Mouse (Mus musculus) left cerebral cortex, adult 18-20 months (tissue): ENCODE results near the gene Coil. TPM values are rescaled to one million over a fixed set of nuclear protein-coding genes. Genes with fewer than 3 reads are reported as not detected.
"Not testable (repeated sequence)": the region's sequence is repeated elsewhere in the genome, so short reads cannot be mapped to it uniquely, and the experiment has no call there.

Experiments
- DNase-seq, 2 experiments: peaks; one replicate each; pipeline ENCODE4 v3.0.0; 2021 to 2022; ENCODE audit warnings: low spot score in 2 of 2, mixed read lengths in 1 of 2
- total RNA-seq, 2 experiments: library from RNA; stranded (reverse); gene quantifications; 2 replicates each; pipeline ENCODE4 v1.2.3; 2021

Gene Coil
- total RNA-seq, 2 experiments from 2014 or later, result 20.6 to 22.1 TPM

DNA sequence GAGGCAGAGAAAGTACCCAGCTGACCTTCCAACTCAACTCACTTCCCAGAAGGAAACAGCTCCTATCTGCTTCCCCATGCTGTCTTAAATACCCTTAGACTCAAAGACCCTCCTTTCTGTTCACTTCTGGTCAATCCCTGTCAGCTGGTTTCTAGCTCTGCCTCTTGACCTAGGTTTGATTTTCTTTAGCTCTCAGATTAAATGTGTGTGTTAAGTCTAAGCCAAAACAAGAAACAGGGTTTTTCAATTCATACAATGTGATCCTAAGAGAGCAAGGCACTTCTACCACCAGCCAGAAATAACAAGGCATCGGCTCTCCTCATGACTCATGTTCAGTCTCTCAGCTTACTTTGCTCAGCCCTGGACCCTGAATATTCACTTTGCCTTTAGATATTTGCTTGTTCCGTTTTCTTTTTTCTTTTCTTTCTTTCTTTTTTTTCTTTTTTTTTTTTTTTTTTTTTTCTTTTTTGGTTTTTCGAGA lies 3.1 kb upstream of the Coil start, which contains the start of gene Elobl:
Gene Elobl (minus strand): TSS at position 51 of the 481 bp plus-strand sequence.
- no peak for DNase-seq

DNA sequence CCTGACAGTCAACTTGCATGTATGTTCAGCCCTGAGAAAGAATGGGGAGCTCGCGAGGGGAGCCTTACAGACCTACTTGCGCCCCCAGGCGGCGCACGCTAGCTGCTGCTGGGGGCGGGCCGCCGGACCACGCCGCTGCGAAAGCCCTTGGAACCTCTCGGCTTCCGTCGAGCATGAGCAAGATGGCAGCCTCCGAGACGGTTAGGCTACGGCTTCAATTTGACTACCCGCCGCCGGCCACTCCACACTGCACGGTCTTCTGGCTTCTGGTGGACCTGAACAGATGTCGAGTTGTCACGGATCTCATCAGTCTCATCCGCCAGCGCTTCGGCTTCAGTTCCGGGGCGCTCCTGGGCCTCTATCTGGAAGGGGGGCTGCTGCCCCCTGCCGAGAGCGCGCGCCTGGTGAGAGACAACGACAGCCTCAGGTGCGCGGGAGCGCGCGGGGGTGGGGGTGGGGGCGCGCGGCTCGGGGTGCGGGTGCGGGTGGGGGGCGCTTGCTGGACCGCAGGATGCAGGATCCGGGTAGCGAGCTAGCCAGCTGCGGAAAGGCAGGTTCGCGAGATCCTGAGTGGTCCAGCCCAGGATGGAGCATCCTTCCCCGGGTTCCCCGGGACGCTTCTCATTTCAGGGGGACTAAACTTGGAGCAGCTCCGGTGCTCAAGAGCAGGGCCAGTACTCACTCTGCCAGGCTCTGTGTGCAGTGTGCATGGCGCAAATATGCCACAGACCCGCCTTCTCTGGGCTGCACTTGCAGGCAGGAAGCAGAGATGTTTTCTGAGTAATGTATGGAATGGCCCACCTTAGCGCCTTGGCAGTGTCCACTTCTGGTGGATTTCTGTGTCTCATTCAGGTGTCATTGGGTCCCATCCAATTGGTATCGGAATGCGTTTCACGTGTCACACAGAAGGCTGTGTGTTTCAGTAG lies 4.0 kb downstream of the Coil start:
- DNase-seq, result peak; percentile 97

DNA sequence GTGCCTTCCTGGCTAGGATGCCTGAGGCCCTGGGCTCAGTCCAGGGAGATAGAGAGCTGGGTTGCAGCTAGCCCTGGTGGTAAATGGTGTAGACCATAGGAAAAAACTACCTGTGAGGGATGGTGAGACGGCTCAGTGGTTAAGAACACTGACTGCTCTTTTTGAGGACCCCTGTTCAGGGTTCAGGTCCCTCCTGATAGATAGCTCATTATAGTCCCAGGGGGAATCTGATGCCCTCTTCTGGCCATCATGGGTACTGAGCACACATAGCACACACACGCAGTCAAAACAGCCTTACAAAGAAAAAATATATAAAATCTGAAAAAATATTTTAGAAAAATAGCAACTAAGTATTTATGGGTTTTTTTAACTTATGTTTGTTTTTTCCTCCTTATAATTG lies 6.3 kb downstream of the Coil start:
- no peak for DNase-seq

DNA sequence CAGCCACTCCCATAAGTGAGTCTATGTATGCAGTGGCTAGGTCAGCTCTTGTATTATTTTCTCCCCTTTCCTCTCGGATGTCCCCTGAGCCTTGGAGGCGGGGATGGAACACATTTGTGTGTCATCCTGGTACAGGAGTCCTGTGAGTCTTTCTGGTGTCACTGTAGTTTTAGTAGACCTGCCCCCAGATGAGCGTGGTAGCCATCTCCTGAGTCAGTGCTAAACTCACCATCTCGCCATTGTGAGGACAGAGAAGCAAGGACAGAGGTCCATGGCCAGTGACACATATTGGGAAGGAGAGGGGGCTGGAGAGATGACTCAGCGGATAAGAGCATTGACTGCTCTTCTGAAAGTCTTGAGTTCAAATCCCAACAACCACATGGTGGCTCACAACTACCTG lies 7.1 kb downstream of the Coil start:
- no peak for DNase-seq

DNA sequence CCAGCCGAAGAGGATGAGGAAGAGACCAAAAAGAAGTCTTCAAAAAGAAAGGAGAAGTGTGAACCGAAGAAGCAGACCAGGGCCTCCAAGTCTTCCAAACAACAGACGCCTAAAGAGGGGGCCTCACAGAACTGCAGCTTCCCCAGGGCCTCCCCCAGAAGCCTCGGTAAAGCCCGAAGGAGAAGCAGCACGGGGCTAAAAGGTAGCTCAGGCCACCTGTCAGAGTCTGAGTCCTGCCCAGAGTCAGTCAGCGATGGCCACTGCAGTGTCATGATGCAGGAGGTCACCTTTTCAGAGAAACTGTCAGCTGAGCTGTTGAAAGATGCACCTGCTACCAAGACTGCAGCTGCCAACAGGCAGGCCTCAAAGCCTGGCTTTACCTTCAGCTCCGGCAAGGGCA lies 11.3 kb downstream of the Coil start:
- DNase-seq, result no peak

DNA sequence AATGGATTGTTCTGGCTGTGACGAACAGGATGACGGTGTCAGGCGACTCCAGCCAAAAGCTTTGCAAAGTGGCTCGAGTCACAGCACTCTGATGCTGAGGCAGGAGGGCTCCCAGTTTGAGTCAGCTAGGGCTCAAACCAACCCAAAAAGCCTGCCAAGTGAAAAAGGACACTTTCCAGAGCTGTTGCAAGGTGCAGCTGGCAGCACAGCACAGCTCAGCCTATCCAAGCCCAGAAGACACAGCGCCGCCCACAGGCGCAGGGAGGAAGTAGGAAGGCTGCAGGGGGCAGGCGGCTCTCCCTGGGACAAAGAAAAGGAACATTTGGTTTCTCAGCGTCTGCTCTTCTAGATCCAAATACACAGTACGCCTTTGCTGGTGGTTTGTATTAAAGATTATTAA lies 16.6 kb downstream of the Coil start:
- no peak for DNase-seq

DNA sequence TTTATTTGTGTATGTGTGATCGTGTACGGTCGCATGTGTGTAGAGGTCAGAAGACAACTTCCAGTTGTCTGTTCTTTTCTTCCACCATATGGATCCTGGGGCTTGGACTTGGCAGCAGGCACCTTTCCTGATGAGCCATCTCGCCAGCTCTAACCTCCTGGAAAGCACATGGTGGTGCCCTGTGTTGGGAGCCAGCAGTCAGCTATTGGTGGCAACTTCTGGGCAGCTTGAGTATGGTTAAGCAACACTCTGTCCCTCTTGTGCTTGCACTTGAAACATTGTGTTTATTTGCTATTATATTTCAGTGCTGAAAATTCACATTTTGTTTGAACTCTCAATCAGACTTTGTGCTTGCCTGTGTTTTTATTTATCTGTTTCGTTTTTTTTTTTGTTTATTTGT lies 18.9 kb downstream of the Coil start:
- no peak for DNase-seq

DNA sequence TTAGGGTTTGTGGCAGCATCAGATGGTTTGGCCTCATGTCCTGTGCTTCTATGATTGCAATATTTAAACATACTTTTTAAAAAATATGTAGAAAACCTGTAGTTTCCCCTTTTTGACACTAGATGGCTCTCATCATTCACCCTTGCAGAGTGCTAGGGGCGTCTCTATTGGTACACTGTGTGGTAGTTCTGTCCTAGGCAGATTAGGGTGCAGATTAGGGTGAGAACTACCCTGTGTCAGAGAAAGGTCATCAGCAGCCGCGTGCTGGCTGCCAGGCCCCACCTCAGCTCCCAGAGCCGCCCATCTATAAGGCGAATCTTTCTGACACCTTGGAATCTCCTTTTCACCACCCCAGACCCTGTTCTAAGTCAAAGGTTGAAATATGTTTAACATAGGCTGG lies 19.5 kb downstream of the Coil start:
- no peak for DNase-seq

DNA sequence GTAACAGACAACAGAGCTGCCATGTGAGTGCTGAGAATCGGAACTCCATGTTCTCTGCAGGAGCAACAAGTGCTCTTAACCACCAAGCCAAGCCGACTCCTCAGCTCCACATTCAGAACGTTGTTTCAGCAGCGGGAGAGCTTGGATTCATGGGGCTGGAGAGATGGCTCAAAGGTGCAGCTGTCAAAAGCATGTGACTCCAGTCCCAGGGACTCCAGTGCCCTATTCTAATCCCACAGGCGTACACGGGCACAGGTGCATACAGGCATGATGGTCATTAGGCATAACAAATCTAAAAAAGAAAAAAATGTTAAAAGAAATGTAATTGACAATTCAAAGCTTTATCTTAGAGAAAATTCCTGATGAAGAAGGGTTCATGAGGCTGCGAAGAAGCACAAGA lies 23.1 kb downstream of the Coil start:
- DNase-seq, result no peak

DNA sequence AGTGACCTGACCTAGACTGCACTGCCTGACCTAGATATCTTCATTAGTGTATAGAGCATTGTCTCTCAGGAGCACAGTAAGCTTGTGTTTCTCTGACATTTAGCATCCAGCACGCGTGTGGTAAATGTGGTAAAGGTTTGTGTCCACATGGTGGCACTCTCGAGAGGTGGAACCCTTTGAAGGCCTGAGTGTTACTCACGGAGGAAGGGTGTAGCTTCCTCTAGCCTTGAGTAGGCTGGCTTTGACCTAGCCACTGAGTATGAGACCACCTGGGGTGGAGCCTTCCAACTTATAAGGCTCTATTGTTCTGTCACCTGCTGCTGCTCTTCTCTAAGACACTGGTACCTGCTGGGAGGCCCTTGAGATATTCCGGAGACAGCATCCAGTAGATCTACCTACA lies 23.6 kb downstream of the Coil start:
- DNase-seq, result peak; percentile 19 to 30

DNA sequence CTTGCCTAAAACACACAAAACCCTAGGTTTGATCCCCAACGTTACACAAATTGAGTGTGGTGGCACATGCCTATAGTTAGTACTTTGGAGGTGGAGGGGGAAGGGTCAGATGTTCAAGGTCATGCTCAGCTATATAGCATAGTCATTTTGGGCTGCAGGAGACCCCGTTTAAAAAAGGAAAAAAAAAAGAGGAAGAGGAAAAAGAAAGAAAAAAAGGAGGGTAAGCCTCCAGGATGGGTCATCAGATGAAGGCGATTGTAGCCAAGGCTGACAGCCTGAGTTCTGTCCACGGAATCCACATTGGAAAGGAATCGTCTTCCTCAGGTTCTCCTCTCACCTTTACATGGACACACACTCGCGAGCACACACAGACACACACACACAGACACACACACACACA lies 24.4 kb downstream of the Coil start:
- no peak for DNase-seq

DNA sequence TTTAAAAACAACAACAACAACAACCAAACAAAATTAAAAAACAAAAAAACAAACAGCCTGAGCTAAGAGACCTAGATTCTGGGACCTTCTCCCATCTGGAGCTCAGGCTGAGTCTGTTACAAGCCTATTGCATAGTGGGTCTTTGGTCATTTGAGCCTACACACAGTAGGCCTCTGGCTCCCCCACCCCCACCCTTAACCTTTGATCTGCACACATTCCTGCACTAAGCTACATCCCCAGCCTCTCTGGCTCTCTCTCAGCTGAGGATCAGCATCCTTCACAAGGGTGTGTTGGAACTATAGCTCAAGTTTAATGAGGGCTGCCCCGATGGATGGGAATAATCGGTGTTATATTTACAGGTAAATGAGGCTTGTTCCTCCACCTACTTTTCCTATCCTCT lies 25.6 kb downstream of the Coil start:
- no peak for DNase-seq

DNA sequence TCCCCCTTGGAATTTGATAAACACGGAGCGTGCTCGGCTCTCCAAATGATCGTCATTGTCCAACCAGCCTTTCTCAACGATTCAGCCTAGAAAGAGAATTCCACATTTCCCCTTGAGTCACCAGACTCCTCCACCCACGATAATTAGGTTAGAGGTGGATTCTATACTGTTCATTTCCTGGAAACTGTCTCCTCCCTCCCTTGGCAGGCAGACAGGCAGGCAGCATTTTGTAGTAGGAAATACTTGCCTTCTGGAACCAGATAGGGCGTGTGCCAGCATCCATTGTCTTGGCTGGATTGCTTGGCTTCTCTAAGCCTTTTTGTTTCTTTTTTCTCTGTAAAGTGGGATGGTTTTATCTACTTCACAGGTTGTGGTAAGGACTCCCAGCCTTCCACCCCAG lies 26.4 kb downstream of the Coil start:
- no peak for DNase-seq

DNA sequence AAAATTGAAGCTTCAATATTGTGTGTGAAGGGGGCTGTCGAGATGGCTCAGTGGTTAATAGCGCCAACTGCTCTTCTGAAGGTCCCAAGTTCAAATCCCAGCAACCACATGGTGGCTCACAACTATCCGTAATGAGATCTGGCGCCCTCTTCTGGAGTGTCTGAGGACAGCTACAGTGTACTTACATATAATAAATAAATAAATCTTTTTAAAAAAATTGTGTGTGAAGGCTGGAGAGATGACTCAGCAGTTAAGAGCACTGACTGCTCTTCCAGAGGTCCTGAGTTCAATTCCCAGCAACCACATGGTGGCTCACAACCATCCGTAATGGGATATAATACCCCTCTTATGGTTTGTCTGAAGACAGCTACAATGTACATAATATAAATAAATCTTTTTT lies 27.3 kb downstream of the Coil start:
- not testable (repeated sequence) for DNase-seq

DNA sequence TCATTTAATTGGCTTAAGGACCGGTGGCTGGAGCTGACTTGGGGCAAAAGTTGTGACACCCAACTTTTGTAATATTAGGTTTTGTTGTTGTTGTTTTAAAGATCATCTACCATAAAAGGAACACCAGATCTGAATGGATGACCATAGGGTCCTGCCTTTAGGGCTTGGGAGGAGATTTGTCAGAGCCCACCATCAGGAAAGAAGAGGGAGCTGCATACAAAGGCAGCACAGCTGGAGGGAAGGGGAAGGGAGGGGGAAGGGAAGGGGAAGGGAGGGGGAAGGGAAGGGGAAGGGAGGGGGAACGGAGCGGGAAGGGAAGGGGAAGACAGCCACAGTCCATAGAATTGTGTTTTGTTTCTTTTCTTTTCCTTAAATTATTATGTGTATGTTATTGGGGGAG lies 28.4 kb downstream of the Coil start:
- no peak for DNase-seq

DNA sequence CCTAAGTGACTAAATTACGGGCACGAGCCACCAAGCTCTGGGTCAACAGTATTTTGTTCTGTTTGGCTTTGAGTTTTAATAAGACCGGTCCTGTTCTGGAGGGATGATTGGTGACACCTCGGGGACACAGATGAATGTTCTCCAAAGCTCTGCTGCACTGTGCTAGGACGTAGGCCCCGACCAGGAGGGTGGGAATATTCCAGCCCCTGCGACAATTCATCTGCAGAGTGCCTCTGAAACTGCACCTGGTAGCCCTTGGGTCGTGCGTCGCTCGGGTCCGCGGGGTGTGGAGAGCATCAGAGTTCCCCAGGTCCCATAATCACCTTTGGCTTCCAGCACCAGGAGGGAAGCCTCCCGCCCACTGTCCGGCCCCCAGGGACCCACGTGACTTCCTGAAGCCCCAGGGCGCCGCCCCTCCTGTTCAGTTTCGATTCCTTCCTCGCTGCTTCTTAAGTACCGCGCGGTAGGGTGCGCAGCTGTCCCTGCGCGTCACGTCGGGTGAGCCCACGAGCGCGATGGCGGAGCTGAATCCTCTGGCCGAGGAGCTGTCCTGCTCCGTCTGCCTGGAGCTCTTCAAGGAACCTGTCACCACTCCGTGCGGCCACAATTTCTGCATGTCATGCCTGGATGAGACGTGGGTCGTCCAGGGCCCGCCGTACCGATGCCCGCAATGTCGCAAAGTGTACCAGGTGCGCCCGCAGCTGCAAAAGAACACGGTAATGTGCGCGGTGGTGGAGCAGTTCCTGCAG lies 29.1 kb downstream of the Coil start, which contains the start of gene Trim25:
Gene Trim25 (plus strand): TSS at position 403 of the 749 bp plus-strand sequence.
- DNase-seq, result peak; percentile 28 to 38

DNA sequence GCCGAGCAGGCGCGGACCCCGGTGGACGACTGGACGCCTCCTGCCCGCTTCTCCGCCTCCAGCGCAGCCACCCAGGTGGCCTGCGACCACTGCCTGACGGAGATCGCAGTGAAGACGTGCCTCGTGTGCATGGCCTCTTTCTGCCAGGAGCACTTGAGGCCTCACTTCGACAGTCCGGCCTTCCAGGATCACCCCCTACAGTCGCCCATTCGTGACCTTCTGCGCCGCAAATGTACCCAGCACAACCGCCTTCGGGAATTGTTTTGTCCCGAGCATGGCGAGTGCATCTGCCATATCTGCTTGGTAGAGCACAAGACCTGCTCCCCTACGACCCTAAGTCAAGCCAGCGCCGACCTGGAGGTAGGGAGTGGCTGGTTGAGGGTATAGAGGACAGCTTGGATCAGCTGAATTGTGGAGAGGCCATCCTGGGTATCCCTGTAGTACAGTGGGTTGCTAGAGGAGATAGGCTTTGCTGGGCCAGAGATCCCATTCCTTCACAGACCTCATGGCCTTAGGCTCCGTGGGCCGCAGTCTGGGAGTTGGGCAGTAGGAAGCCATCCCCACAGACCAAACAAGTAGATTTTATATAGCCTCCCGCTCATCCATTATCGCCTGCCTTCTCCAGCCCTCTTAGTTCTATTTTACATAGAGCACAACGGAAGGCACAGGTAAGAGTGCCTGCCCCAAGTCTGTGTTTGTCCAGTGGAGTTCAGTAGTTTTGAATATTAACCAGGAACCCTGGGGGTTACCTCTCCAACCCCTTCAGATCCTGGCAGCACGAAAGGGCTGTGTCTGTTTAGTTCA lies 29.9 kb downstream of the Coil start:
- DNase-seq, result no peak

DNA sequence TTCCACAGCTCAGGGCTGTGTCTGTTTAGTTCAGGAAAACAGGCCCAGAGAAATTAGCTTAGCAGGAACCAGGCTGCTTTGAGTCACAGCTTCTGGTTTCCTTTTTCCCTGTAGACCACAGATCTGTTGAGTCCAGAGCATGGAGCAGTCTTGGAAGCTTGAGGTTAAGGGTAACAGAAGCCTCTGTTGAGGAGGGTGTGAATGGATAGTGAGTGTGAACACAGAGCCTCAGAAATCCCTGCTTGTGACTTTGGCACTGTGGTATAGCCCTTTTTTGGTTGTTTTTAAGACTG lies 30.4 kb downstream of the Coil start:
- no peak for DNase-seq

DNA sequence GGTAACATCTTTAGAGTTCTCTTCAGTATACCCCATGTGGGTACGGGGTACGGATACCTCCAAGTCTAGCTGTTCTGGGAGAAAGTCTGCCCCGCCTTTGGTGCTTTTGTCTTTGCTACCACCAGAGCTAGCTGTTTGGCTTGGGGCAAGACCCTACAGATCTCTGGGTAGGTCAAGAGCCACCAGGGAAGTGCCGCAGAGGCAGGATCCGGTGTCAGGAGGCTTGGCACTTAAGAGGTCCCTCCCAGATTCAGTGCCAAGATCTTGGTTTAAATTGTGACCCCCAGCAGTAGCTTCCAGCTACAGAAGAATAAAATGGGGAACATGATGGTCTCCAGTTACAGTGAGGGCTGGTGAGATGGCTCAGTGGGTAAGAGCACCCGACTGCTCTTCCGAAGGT lies 31.5 kb downstream of the Coil start:
- no peak for DNase-seq

DNA sequence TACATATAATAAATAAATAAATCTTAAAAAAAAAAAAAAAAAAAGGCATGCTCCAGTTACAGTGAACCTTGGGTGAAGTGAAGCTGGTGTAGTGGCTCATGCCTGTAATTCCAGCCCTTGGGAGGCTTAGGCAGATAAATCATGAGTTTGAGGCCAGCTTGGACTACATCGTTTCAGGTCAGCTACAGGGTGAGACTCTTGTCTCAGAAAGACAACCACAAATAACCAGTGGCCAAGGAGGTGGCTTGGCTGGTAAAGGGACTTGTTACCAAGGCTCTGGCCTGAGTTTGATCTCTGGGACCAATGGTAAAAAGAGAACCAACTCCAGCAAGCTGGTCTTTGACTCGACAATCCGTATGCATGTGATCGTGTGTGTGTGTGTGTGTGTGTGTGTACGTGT lies 32.0 kb downstream of the Coil start:
- DNase-seq, result no peak

DNA sequence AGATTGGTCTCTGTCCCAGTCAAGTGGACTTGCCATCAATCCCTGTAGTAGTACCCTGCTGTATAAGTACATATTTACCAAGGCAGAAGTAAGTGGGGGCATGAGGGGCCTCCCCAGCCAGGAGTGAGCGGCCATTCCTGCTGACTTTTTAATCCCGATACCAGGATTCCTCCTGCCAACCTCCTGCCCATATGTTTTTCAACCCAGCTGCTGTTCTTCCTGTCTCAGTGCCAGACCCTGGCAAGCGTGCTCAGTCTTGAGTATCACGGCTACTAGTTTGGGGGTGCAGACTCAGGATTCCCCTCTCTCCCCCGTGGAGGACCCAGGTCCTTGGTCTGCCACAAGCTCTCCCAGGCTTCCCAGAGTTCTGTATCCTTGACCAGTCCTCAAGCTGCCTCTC lies 32.6 kb downstream of the Coil start:
- no peak for DNase-seq

DNA sequence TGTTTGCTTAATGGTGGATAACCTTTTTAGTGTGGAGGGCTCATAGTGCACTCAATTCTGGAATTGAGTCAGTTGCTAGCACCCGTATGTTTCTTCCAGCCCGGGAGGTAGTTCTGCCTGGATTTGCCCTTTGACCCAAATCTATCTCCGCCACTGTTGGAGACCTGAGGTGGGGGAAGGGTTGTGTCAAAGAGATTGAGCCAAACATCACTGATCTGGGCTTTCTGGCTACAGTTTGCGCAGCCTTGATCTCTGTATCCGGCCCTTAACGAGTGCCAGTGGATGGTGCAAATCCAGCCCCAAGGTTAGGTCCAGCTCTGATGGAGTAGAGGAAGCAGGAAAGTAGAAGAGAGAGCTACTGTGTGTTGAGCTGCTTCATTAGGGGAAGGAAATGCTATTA lies 33.0 kb downstream of the Coil start:
- no peak for DNase-seq
